Mouse (Mus musculus): ENCODE data around the gene Fgfbp1. TPM values are rescaled to one million over a fixed set of nuclear protein-coding genes. Genes with fewer than 3 reads are reported as not detected.

Gene Fgfbp1
- total RNA-seq (2023), result not detected

DNA sequence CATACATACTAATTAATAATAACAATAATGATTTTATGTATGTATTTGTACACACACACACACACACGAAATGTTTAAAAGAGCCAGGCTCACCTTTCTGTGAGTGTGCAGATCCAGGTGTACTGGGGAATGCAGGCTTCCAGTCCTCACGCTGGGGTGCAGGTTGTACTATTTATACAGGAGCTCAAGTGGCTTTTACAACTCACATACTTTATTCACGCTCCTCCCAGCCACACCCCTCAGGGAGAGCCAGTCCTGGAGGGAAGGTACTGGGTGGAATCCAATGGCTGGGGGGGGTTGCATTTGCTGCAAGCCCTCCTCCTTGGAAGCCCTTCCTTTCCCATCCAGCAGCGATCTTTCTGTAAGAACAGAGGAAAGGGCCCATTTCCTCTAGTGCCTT, at the start of gene Fgfbp1:
Gene Fgfbp1 (minus strand): TSS at position 160 of the 400 bp plus-strand sequence.

Other genes starting within 250 kb of the Fgfbp1 start
- gene Bst1, start 162.9 kb downstream of the Fgfbp1 start, total RNA-seq (2023), result not detected
- 10 to 100 TPM; 61.2 to 68.9 TPM for gene Fbxl5, start 160.1 kb downstream of the Fgfbp1 start, total RNA-seq (2023)
- 1 to 10 TPM; 4.8 to 6.6 TPM for gene Cd38, start 113.2 kb downstream of the Fgfbp1 start, total RNA-seq (2023)
- 10 to 100 TPM; 11.0 to 11.5 TPM for gene Gm7879, start 68.6 kb downstream of the Fgfbp1 start, total RNA-seq (2023)
- gene Prom1, start 120.3 kb upstream of the Fgfbp1 start, total RNA-seq (2023), result under 1 TPM in 1 of 2 experiments, not detected in 1; 0.71 TPM
- gene Tapt1, start 244.8 kb upstream of the Fgfbp1 start, total RNA-seq (2023), result 10 to 100 TPM; 73.3 to 80.2 TPM

Data from T-cell, adult 66 days (primary cell).